Mouse (Mus musculus) kidney, adult 2 months (tissue): ENCODE measurements around the gene Kif2a.
"Not testable (repeated sequence)": the region's sequence is repeated elsewhere in the genome, so short reads cannot be mapped to it uniquely, and the experiment has no call there.

ENCODE experiments used
- CTCF ChIP-seq: fragments of 200-500 bp; conservative IDR thresholded peaks from 2 replicates; pipeline ENCODE4 v1.5.1; 2011; ENCODE audit warnings: low read depth, mild to moderate bottlenecking, control low read depth, low read length, moderate library complexity, mixed read lengths; ENCODE audit not compliant: insufficient read depth, insufficient read length
- POLR2A ChIP-seq: fragments of 200-500 bp; IDR thresholded peaks from one replicate; pipeline ENCODE4 v1.6.1; 2011; ENCODE audit warnings: low read depth, low read length, control low read depth

DNA sequence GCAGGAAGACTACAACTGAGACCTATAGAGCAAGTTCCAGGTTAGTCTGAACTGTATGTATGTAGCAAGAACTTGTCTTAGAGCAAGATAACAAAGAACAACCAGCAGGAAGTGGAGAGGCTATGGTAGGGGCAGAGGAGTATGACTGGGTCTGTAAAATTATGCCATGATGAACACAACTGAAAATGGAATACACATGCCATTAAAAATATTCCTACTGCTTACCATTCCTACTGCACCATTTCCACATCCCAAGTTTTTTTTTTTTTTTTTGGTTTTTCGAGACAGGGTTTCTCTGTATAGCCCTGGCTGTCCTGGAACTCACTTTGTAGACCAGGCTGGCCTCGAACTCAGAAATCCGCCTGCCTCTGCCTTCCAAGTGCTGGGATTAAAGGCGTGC lies 24.4 kb downstream of the Kif2a start:
- not testable (repeated sequence) for TF ChIP-seq CTCF, POLR2A
